Mouse (Mus musculus) CH12F3 (cell line): Measurements from ENCODE around the gene Ppm1h.
"Not testable (repeated sequence)": the region's sequence is repeated elsewhere in the genome, so short reads cannot be mapped to it uniquely, and the experiment has no call there.

Experiments
- in situ Hi-C: fragments of 300-500 bp; cut with MboI; formaldehyde crosslinking; loops from 2 replicates; pipeline ENCODE4 v1.14.3; 2020; ENCODE audit warnings: low sequenced_read_pairs

The Ppm1h gene

DNA sequence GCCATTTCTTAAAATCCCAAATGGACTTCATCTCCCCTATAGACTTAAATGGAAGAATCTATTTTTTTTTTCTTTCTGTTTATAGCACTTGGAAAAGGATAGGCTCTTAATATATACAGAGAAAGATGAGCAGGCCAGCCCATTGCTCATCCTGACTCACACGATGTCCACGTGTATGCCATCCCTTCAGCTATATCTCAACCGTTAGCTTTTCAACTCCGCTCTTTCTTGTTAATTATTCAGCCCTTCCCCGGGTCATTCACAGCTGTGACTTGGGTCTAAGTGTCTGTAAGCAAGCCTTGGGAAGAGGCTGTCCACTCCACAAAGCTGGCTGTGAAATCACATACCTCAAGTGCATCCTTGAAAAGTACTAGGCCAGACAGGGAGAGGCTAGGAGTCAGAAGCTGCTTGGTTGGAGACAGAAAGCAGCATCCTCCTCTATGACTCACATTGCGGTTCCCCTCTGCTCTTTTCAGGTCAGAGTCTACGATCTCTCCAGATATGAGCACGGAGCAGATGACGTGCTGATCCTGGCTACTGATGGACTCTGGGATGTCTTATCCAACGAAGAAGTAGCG is 241.7 kb downstream of the Ppm1h start:
- in situ Hi-C loops, result no loop called here

- in situ Hi-C loops, result no loop called here
Observed at GRCm38 (mm10) chr10:122922226-122922625, 243.7 kb downstream of the Ppm1h start.

- in situ Hi-C loops, result not testable (repeated sequence)
Observed at GRCm38 (mm10) chr10:122924571-122924970, 246.0 kb downstream of the Ppm1h start.

GRCm38 (mm10) chr10:122926275-122926674 is 247.7 kb downstream of the Ppm1h start:
- in situ Hi-C loops, result no loop called here

DNA sequence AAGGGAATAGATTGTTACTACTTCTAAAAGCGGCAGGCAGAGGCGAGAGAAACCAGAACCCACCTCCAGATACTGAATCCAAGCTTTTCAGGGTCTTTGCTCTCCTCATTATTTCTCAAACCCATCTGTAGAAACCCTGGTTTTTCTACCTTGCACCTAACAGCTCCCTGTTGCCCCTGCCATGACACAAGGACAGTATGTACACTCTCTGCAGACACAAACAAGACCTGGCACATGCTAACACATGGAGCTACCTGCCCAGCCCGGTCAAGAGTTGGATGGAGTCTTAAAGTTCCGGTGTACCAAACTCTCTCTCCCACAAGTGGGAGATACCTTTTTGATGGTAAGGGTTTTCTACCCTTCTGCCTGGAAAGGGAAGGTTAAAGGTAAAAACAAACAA is 252.0 kb downstream of the Ppm1h start:
- in situ Hi-C loops, result no loop called here

DNA sequence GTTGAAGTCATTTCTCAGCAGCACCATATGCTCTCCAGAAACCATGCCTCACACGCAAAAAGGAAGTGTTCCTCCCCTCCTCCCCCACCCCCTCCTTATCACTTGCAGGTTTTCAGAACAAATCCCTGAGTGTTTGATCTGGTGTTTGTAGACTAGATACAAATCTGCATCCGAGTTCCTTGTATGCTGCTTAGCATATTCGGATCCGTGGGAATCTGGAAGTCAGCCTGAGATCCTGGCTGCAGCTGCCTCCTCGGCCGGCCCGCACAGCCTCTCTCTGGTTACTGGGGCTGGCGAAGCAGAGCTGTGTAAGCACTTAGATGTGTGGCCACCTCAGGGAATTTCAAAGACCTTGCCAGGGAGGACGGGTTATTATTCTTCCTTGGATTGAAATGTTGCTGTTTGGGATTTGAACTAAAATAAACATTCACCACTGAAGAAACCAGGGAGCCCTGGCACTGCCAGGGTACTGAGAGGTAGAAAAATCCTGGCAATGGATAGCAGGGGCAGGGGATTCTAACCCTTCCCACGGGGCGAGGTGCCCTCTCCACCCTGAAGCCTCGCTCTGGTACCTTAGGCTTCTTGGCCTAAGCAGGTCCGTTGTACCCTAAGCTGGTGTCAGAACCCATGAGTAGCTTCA is 252.8 kb downstream of the Ppm1h start:
- in situ Hi-C loops, result no loop called here

- in situ Hi-C loops, result no loop called here
Observed at GRCm38 (mm10) chr10:122931851-122932550, 253.4 kb downstream of the Ppm1h start.

DNA sequence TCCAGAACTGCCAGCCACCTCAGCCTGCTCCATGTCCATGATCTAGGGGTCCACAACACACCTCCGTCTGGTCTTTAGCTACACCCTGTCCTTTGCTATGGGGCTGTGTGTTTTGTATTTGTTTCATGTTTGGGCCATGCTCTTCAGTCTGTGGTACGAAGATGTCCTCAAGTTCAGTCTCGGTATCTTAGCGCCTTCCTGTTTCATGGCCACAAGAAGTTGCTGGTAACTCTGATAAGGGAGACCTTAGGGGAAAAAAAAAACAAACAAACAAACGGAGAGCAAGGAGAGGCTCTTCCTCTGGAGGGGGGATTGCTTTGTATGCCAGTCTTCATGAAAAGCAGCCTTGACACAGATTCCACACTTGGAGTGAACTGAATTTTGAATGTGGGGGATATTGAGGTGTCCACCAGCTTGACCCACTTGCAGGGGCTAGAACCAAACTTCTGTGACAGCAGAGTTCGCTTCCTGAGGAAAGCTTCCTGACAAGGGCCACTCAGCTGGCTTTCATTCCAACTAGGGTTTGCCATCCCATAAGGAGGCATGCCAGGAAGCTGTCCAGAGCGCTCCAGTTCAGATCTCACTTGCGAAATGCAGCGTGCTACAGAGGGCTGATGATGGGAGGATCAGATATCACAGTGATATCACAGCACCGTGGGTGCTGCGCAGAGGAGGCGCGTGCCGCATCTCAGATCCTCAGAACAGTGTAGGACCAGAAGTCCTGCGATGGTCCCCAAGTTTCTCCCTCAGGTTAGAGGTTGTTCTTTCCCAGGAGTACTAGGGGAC is 254.7 kb downstream of the Ppm1h start:
- in situ Hi-C loops, result no loop called here

DNA sequence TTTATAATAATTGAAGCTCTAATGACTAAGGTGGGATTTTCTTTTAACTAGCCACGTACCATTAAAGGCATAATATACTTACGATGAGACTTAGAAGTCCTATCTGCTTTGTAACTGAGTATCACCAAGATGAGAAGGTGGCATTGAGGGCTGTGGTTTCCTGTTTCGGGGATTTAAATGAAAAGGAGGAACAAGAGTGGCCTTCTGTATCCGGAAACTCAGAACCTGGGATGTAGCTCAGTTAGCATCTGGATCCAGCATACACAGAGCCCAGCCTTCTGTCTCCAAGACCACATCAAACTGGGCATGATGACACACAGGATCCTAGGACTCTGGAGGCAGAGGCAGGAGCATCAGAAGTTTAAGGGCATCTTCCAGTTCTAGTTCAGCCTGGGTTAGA is 256.8 kb downstream of the Ppm1h start:
- in situ Hi-C loops, result not testable (repeated sequence)

GRCm38 (mm10) chr10:122937380-122937779 is 258.8 kb downstream of the Ppm1h start:
- in situ Hi-C loops, result not testable (repeated sequence)

- in situ Hi-C loops, result no loop called here
Observed at GRCm38 (mm10) chr10:122939546-122939945, 261.0 kb downstream of the Ppm1h start.

GRCm38 (mm10) chr10:122942771-122943170 is 264.2 kb downstream of the Ppm1h start:
- in situ Hi-C loops, result no loop called here

GRCm38 (mm10) chr10:122943824-122944223 is 265.3 kb downstream of the Ppm1h start:
- in situ Hi-C loops, result no loop called here

DNA sequence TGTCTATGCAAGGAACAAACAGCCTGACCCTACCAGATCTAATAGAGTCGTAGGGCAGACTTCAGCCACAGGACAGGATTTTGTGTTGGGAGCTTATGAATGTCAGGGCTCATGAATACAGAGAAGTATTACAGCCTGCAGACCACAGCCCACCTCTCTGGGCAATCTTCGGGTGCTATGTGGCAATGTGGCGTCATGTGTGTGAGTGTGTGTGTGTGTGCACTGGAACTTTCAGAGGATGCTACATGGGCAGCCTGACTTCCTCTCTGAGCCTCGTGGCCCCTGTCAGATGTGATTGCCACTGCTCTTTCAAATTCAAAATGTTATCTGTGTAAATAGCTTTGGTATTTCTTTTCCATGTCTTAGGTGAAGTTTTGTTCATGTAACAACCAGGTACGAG is 266.3 kb downstream of the Ppm1h start:
- in situ Hi-C loops, result no loop called here

GRCm38 (mm10) chr10:122950966-122951365 is 272.4 kb downstream of the Ppm1h start:
- in situ Hi-C loops, result no loop called here

- in situ Hi-C loops, result no loop called here
Observed at GRCm38 (mm10) chr10:122953576-122953975, 275.0 kb downstream of the Ppm1h start.

DNA sequence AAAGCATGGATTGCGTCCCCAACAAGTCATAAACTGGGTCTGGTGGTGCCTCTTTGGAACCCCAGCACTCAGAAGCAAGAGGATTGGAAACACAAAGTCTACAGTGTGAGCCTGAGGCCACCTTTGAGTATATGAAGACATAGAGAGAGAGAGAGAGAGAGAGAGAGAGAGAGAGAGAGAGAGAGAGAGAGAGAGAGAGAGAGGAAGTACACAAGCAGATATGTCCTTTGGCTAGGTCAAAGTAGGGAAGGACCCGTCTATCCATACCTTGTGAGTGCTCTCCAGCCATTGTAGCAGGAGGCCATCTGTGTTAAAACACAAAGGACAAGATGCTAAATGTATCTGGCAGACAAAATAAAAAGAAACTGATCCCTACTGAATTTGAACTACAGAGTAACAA is 279.4 kb downstream of the Ppm1h start:
- in situ Hi-C loops, result no loop called here

- in situ Hi-C loops, result no loop called here
Observed at GRCm38 (mm10) chr10:122958699-122959098, 280.1 kb downstream of the Ppm1h start.

GRCm38 (mm10) chr10:122960216-122960615 is 281.7 kb downstream of the Ppm1h start:
- in situ Hi-C loops, result no loop called here

DNA sequence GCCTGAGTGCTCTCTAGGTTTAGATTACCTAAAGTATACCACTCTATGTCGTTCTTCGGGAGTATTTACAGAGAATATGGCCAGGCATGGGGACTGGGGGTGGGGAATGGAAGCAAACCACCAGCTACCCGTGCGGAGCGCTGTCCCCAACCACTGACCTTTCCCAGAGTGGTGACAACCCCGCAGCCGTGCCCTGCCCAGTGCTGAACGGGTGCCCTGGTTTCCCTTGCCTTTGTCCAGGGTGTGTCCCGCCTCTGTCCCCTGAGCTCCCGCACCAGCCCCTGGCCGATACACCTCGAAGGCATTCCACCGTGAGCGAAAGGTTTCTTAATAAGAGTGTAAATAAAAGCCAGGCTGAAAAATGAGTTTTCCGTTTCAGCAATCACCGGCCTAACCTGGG is 282.2 kb downstream of the Ppm1h start:
- in situ Hi-C loops, result no loop called here

GRCm38 (mm10) chr10:122961494-122961893 is 282.9 kb downstream of the Ppm1h start:
- in situ Hi-C loops, result no loop called here
